Mouse (Mus musculus): ENCODE data around the gene Bsg. TPM values are rescaled to one million over a fixed set of nuclear protein-coding genes. Genes with fewer than 3 reads are reported as not detected.
A peak's percentile ranks its signal among the peaks of the same experiment; 100 is the strongest.

The Bsg gene
- polyA plus RNA-seq, 1 experiment from 2014 or later: 680 TPM

DNA sequence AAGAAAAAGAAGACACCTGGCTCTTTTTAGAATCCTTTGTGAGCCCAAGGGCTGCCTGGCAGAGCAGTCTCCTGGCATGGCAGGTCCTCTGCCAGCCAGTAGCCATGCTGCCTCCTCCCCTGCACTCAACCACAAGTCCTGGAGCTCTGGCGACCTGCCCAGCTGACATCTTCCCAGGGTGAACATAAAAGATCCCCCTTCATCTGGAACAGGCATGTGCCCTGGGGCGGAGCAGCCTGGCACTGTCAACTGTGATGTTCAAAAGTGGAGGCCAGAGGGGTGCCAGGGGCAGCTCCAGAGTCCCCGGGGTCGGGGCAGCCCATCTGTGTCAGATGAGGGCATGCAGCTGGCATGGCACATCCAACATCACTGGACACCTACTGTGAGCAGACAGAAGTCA is 10.7 kb downstream of the Bsg start:
- Histone ChIP-seq H3K4me2 (ENCODE audit: low read length) (no peak overlapping the region), H3K9me3 (ENCODE audit: control insufficient read depth, low read length) (no peaks in the 10 kb centered on the region), H3K27ac (replicated peaks; ENCODE audit: low read depth, low read length) (no peak overlapping the region), H3K4me1 (ENCODE audit: control insufficient read depth, insufficient read depth, low read length) (0 out of 2 replicates have a peak, but pooled peaks cover 2% of the 10 kb centered on the region), H3K9ac (replicated peaks; ENCODE audit: low read length) (no peak overlapping the region), H3K36me3 (ENCODE audit: control insufficient read depth, insufficient read depth, low read length) (peaks cover 22% of the 10 kb centered on the region), H3K27me3 (ENCODE audit: control insufficient read depth, insufficient read depth, low read length) (peaks cover 49% of the 10 kb centered on the region), H3K4me3 (replicated peaks; ENCODE audit: low read depth, low read length) (no peak overlapping the region)
- ATAC-seq (ENCODE audit: low FRiP score, low TSS enrichment) (no peak), DNase-seq (no peak)
- 57% methylated on average over 4 of the region's 4 CpGs for WGBS

DNA sequence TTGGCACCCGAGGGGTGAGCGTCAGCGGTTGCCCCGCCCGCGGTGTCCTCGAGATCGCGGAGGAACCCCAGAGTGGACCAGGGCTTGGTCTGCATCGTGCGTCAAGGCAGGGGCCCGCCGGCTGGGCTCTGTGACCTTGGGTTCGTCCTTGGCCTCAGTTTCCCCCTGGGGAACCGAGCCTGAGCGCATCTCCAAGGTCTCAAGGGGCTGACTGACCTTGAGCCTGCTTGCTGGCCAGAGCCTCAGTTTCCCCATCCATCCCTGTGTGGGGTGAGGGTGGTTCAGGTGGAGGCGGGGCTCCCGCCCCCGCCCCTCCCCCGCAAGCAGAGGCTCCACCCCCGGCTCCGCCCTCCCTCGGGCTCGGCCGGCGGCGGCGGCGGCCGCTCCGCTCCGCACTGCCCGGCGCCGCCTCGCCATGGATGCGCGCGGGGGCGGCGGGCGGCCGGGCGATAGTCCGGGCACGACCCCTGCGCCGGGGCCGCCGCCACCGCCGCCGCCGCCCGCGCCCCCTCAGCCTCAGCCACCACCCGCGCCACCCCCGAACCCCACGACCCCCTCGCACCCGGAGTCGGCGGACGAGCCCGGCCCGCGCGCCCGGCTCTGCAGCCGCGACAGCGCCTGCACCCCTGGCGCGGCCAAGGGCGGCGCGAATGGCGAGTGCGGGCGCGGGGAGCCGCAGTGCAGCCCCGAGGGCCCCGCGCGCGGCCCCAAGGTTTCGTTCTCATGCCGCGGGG is 12.1 kb downstream of the Bsg start, which contains the start of gene Hcn2:
Hcn2 (plus strand) TSS at position 381 of the 734 bp plus-strand sequence.
- H3K9me3 ChIP-seq (ENCODE audit: control insufficient read depth, low read length): no peaks in the 10 kb centered on the region
- DNase-seq (peak; percentile 72), ATAC-seq (ENCODE audit: low FRiP score, low TSS enrichment) (peak; percentile 51)
- peak within 1 kb of the TSS; percentile 70 for H3K9ac ChIP-seq (replicated peaks; ENCODE audit: low read length)
- peaks cover 8% of the 10 kb centered on the region for H3K36me3 ChIP-seq (ENCODE audit: control insufficient read depth, insufficient read depth, low read length)
- 0 out of 2 replicates have a peak within 1 kb of the TSS, but pooled peaks have one; percentile 13 for H3K27ac ChIP-seq (replicated peaks; ENCODE audit: low read depth, low read length)
- H3K4me3 ChIP-seq (replicated peaks; ENCODE audit: low read depth, low read length): peak within 1 kb of the TSS; percentile 57
- 0 out of 2 replicates have a peak, but pooled peaks cover 2% of the 10 kb centered on the region for H3K4me1 ChIP-seq (ENCODE audit: control insufficient read depth, insufficient read depth, low read length)
- 1% methylated on average over 61 of the region's 91 CpGs for WGBS
- peak within 1 kb of the TSS; percentile 84 for H3K4me2 ChIP-seq (ENCODE audit: low read length)
- H3K27me3 ChIP-seq (ENCODE audit: control insufficient read depth, insufficient read depth, low read length): peaks cover 49% of the 10 kb centered on the region

DNA sequence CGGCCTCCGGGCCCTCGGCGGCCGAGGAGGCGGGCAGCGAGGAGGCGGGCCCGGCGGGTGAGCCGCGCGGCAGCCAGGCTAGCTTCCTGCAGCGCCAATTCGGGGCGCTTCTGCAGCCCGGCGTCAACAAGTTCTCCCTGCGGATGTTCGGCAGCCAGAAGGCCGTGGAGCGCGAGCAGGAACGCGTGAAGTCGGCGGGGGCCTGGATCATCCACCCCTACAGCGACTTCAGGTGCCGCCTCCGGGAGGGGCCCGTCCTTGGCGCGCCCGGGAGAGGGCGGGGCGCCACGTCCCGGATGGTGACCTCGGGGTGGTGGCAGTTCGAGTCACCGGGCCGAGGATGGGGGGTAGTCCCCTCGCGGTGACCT is 12.7 kb downstream of the Bsg start:
- H3K27ac ChIP-seq (replicated peaks; ENCODE audit: low read depth, low read length): 0 out of 2 replicates have a peak overlapping the region, but pooled peaks have one; percentile 13
- DNase-seq: peak; percentile 64
- H3K9ac ChIP-seq (replicated peaks; ENCODE audit: low read length): peak overlapping the region; percentile 70
- H3K9me3 ChIP-seq (ENCODE audit: control insufficient read depth, low read length): no peaks in the 10 kb centered on the region
- 0% methylated on average over 32 of the region's 44 CpGs for WGBS
- peak; percentile 12 for ATAC-seq (ENCODE audit: low FRiP score, low TSS enrichment)
- peak overlapping the region; percentile 84 for H3K4me2 ChIP-seq (ENCODE audit: low read length)
- H3K27me3 ChIP-seq (ENCODE audit: control insufficient read depth, insufficient read depth, low read length): peaks cover 49% of the 10 kb centered on the region
- peaks cover 2% of the 10 kb centered on the region for H3K36me3 ChIP-seq (ENCODE audit: control insufficient read depth, insufficient read depth, low read length)
- H3K4me3 ChIP-seq (replicated peaks; ENCODE audit: low read depth, low read length): peak overlapping the region; percentile 57
- 0 out of 2 replicates have a peak, but pooled peaks cover 2% of the 10 kb centered on the region for H3K4me1 ChIP-seq (ENCODE audit: control insufficient read depth, insufficient read depth, low read length)

DNA sequence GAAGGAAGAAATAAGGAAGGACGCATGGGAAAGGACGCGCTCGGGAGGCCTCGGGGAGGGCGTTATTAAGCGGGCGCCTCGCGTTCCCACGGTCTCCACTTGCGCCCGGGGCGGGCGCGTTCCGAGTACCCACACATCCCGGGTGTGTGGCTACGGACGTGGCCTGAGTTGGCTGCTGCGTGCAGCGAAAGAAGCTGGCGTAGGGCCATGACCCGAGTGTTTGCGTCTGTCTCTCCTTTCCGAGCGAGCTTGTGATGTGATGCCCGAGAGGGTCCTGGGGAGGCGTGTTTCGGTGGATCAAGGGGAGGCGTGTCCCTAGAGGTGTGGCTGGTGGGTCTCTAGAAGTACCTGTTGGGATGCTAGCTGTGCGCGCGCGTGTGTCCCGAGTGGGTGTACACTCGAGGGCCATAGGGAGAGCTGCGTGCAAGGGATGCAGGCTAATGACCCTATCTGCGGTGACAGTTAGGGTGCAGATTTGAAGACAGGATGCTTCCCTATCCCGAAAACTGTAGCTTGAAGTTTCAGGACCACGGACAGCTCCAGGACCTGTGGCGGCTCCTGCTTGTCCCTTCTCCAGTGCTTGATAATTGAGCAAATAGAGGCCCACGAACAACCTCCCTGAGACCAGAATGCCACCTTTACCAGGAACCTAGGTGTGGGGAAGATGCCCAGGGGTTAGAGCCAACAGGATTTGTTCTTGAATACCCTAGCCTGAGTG is 13.5 kb downstream of the Bsg start:
- Histone ChIP-seq H3K9me3 (ENCODE audit: control insufficient read depth, low read length) (no peaks in the 10 kb centered on the region), H3K36me3 (ENCODE audit: control insufficient read depth, insufficient read depth, low read length) (no peaks in the 10 kb centered on the region), H3K4me2 (ENCODE audit: low read length) (peak overlapping the region; percentile 84), H3K27me3 (ENCODE audit: control insufficient read depth, insufficient read depth, low read length) (peaks cover 49% of the 10 kb centered on the region), H3K9ac (replicated peaks; ENCODE audit: low read length) (peak overlapping the region; percentile 70; the same call in 1 of the 2 replicates), H3K4me1 (ENCODE audit: control insufficient read depth, insufficient read depth, low read length) (0 out of 2 replicates have a peak, but pooled peaks cover 2% of the 10 kb centered on the region), H3K27ac (replicated peaks; ENCODE audit: low read depth, low read length) (no peak overlapping the region), H3K4me3 (replicated peaks; ENCODE audit: low read depth, low read length) (peak overlapping the region; percentile 57)
- ATAC-seq (ENCODE audit: low FRiP score, low TSS enrichment) (no peak), DNase-seq (peak; percentile 65)
- WGBS: 3% methylated on average over 43 of the region's 43 CpGs

DNA sequence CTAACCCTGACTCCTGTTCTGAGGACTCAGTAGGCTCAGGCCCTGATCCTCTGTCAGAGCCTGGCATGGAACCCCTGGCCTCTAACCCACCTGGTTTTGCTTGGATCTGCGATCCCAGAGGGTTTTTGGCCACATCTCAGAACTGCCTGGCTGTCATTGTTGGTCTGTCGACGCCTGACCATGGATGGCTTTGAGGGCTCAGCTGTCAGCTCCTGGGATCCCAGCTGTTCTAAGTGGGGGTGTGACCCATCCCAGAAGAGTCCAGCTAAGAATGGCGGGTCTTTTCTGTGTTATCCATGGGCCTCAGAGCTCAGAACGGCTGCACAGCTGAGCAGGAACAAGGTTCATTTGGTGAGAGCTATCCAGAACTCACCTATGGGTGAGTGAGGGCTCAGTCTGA is 16.8 kb downstream of the Bsg start:
- no peak overlapping the region for H3K9ac ChIP-seq (replicated peaks; ENCODE audit: low read length)
- ATAC-seq (ENCODE audit: low FRiP score, low TSS enrichment): no peak
- peaks cover 34% of the 10 kb centered on the region for H3K27me3 ChIP-seq (ENCODE audit: control insufficient read depth, insufficient read depth, low read length)
- no peaks in the 10 kb centered on the region for H3K9me3 ChIP-seq (ENCODE audit: control insufficient read depth, low read length)
- no peak overlapping the region for H3K4me2 ChIP-seq (ENCODE audit: low read length)
- no peak overlapping the region for H3K4me3 ChIP-seq (replicated peaks; ENCODE audit: low read depth, low read length)
- H3K27ac ChIP-seq (replicated peaks; ENCODE audit: low read depth, low read length): no peak overlapping the region
- DNase-seq: no peak
- H3K4me1 ChIP-seq (ENCODE audit: control insufficient read depth, insufficient read depth, low read length): 0 out of 2 replicates have a peak, but pooled peaks cover 2% of the 10 kb centered on the region
- 65% methylated on average over 5 of the region's 5 CpGs for WGBS
- H3K36me3 ChIP-seq (ENCODE audit: control insufficient read depth, insufficient read depth, low read length): no peaks in the 10 kb centered on the region

DNA sequence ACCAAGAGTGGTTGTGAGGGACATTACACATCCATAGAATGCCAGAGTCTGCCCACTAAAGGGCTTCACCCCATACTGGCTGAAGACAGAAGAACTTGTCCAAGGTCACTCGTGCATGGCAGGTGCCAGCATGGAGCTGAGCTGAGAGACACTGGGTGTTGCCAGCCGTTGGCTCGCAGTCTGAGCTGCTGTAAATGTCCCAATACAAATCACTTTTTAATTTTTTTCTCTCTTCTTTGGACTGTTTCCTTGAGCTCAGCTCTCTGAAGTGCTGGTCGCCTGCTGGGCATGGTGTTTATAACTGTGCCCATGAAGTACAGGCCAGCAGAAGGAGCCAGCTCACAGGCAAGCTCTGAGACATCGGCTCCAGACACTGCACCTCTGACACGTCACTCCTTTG is 18.8 kb downstream of the Bsg start:
- Histone ChIP-seq H3K4me1 (ENCODE audit: control insufficient read depth, insufficient read depth, low read length) (0 out of 2 replicates have a peak, but pooled peaks cover under 1% of the 10 kb centered on the region), H3K4me2 (ENCODE audit: low read length) (no peak overlapping the region), H3K27me3 (ENCODE audit: control insufficient read depth, insufficient read depth, low read length) (peaks cover 17% of the 10 kb centered on the region), H3K36me3 (ENCODE audit: control insufficient read depth, insufficient read depth, low read length) (no peaks in the 10 kb centered on the region), H3K4me3 (replicated peaks; ENCODE audit: low read depth, low read length) (no peak overlapping the region), H3K9me3 (ENCODE audit: control insufficient read depth, low read length) (no peaks in the 10 kb centered on the region), H3K27ac (replicated peaks; ENCODE audit: low read depth, low read length) (no peak overlapping the region), H3K9ac (replicated peaks; ENCODE audit: low read length) (no peak overlapping the region)
- WGBS: 48% methylated on average over 6 of the region's 6 CpGs
- DNase-seq (no peak), ATAC-seq (ENCODE audit: low FRiP score, low TSS enrichment) (no peak)

DNA sequence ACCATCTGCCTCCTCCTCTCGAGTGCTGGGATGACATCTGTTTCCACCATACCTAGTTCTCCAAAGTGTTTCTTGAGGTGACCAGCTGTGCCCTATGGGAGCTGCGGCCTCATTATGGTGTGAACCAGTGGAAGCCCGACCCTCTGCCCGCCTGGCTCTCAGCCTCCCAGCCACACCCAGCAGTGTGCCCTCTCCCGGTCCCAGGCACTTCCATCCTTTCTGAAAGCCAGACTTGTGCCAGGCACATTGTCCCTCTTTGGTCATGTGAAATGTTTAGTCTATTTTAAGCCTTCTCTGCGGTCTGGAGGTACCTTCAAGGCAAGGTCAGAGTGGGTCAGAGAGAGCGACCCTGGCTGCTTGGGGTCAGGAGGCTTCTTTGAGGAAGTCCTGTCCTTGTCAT is 19.4 kb downstream of the Bsg start:
- Histone ChIP-seq H3K4me3 (replicated peaks; ENCODE audit: low read depth, low read length) (no peak overlapping the region), H3K4me2 (ENCODE audit: low read length) (no peak overlapping the region), H3K36me3 (ENCODE audit: control insufficient read depth, insufficient read depth, low read length) (no peaks in the 10 kb centered on the region), H3K9me3 (ENCODE audit: control insufficient read depth, low read length) (no peaks in the 10 kb centered on the region), H3K27me3 (ENCODE audit: control insufficient read depth, insufficient read depth, low read length) (peaks cover 11% of the 10 kb centered on the region; the same call in 1 of the 2 replicates), H3K27ac (replicated peaks; ENCODE audit: low read depth, low read length) (no peak overlapping the region), H3K9ac (replicated peaks; ENCODE audit: low read length) (no peak overlapping the region), H3K4me1 (ENCODE audit: control insufficient read depth, insufficient read depth, low read length) (no peaks in the 10 kb centered on the region)
- DNase-seq: no peak
- WGBS: 91% methylated on average over 7 of the region's 7 CpGs
- ATAC-seq (ENCODE audit: low FRiP score, low TSS enrichment): no peak

DNA sequence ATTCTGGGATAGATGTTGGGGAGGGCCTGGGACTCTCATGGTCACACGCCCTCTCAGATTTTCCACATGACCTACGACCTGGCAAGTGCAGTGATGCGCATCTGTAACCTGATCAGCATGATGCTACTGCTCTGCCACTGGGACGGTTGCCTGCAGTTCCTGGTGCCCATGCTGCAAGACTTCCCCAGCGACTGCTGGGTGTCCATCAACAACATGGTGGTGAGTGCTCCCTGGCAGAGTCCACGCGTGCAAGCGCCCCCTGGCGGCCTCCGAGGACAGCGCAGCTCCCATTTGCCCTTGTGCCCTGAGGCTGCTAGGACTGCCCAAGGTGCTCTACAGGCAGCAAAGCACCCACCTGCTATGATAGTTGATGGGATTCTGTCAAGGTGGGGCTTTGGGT is 21.8 kb downstream of the Bsg start:
- DNase-seq (no peak), ATAC-seq (ENCODE audit: low FRiP score, low TSS enrichment) (no peak)
- Histone ChIP-seq H3K4me2 (ENCODE audit: low read length) (no peak overlapping the region), H3K9me3 (ENCODE audit: control insufficient read depth, low read length) (no peaks in the 10 kb centered on the region), H3K27ac (replicated peaks; ENCODE audit: low read depth, low read length) (no peak overlapping the region), H3K27me3 (ENCODE audit: control insufficient read depth, insufficient read depth, low read length) (no peaks in the 10 kb centered on the region), H3K4me1 (ENCODE audit: control insufficient read depth, insufficient read depth, low read length) (no peaks in the 10 kb centered on the region), H3K9ac (replicated peaks; ENCODE audit: low read length) (no peak overlapping the region), H3K36me3 (ENCODE audit: control insufficient read depth, insufficient read depth, low read length) (no peaks in the 10 kb centered on the region), H3K4me3 (replicated peaks; ENCODE audit: low read depth, low read length) (no peak overlapping the region)
- 25% methylated on average over 11 of the region's 11 CpGs for WGBS
